Mouse (Mus musculus): ENCODE data around the gene Gmfb.

DNA sequence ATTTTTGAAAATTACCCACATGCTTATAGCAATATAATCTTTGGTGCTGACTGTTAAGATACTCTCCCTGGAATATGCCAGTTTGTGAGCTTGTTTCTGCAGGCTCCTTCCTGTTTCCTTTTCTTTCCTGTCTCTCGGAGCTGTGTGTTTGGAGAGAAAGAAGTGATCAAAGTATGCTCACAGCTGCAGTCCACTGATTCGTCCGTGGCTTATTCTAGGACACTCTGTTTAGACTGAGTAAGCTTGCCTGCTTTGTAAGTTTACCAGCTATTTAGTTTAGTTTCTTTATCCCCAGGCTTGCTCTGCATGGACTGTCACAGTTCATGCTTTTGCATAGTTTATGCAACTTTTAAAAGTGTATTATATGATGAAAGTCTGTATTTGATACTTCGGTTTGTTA, 17.3 kb upstream of the Gmfb start:
- no peak for TF ChIP-seq CTCF (IDR thresholded peaks at IDR 0.05)
- no peak for TF ChIP-seq EP300 (IDR thresholded peaks at IDR 0.05)

Measured in lung, postnatal 0 days (tissue).